Mouse (Mus musculus) myocyte (in vitro differentiated cells): ENCODE results near the gene Gm5565.

Experiments
- CEBPB ChIP-seq: IDR thresholded peaks from 2 replicates; pipeline ENCODE4 v1.6.1; 2011; ENCODE audit warnings: mild to moderate bottlenecking, moderate library complexity; ENCODE audit not compliant: poor library complexity, insufficient read depth, severe bottlenecking
- E2F4 ChIP-seq: IDR thresholded peaks from one replicate; pipeline ENCODE4 v1.6.1; 2011; ENCODE audit warnings: mild to moderate bottlenecking, control low read depth, moderate library complexity; ENCODE audit not compliant: insufficient read depth
- MAX ChIP-seq: IDR thresholded peaks from one replicate; pipeline ENCODE4 v1.6.1; 2011; ENCODE audit warnings: low read depth, mild to moderate bottlenecking, control low read depth
- MYOD1 ChIP-seq, 3 experiments: IDR thresholded peaks; one replicate each; pipeline ENCODE4 v1.6.1; 2011; ENCODE audit warnings: control low read depth in 2 of 3, low read depth in 2 of 3, mild to moderate bottlenecking in 2 of 3, moderate library complexity in 1 of 3; ENCODE audit not compliant: insufficient read length in 2 of 3, control insufficient read depth in 1 of 3
- MYOG ChIP-seq, 3 experiments: IDR thresholded peaks; one replicate each; pipeline ENCODE4 v1.6.1; 2011; ENCODE audit warnings: control low read depth in 2 of 3, low read depth in 2 of 3, mild to moderate bottlenecking in 2 of 3; ENCODE audit not compliant: insufficient read length in 2 of 3, control insufficient read depth in 1 of 3, insufficient read depth in 1 of 3
- POLR2A ChIP-seq: IDR thresholded peaks from one replicate; pipeline ENCODE4 v1.6.1; 2011; ENCODE audit warnings: low read depth, mild to moderate bottlenecking, control low read depth, moderate library complexity; ENCODE audit not compliant: insufficient read length
- POLR2AphosphoS2 ChIP-seq: IDR thresholded peaks from one replicate; pipeline ENCODE4 v1.6.1; 2011; ENCODE audit warnings: low read depth, control low read depth; ENCODE audit not compliant: insufficient read length
- REST ChIP-seq: IDR thresholded peaks from one replicate; pipeline ENCODE4 v1.6.1; 2011; ENCODE audit warnings: mild to moderate bottlenecking, control low read depth, moderate library complexity; ENCODE audit not compliant: insufficient read depth, insufficient read length
- SRF ChIP-seq: IDR thresholded peaks from one replicate; pipeline ENCODE4 v1.6.1; 2011; ENCODE audit warnings: low read depth; ENCODE audit not compliant: control insufficient read depth, insufficient read length
- TCF12 ChIP-seq: IDR thresholded peaks from one replicate; pipeline ENCODE4 v1.6.1; 2011; ENCODE audit warnings: mild to moderate bottlenecking, control low read depth; ENCODE audit not compliant: poor library complexity, insufficient read depth, severe bottlenecking
- TCF3 ChIP-seq: IDR thresholded peaks from one replicate; pipeline ENCODE4 v1.6.1; 2011; ENCODE audit warnings: low read depth, control low read depth; ENCODE audit not compliant: insufficient read length
- USF1 ChIP-seq: IDR thresholded peaks from one replicate; pipeline ENCODE4 v1.6.1; 2011; ENCODE audit warnings: low read depth, mild to moderate bottlenecking, control low read depth, moderate library complexity

- TF ChIP-seq POLR2A (no peak), POLR2AphosphoS2 (no peak), MAX (no peak), TCF12 (no peak), MYOG (IDR thresholded peaks at IDR 0.05; ENCODE audit: control insufficient read depth in 1 of 3, insufficient read depth in 1 of 3, insufficient read length in 2 of 3, low read depth in 2 of 3) (no peak), USF1 (no peak), E2F4 (no peak), MYOD1 (IDR thresholded peaks at IDR 0.05; ENCODE audit: control insufficient read depth in 1 of 3, insufficient read length in 2 of 3, low read depth in 2 of 3) (no peak), TCF3 (no peak), SRF (no peak), CEBPB (no peak), REST (no peak)
Observed at GRCm38 (mm10) chr5:146188144-146188543, 27.8 kb upstream of the Gm5565 start.
